Mouse (Mus musculus) right cerebral cortex, postnatal 4 days (tissue): ENCODE measurements around the gene Cct4.

Experiments used
- DNase-seq: peaks from one replicate; pipeline ENCODE4 v3.0.0-alpha.2; 2022

Gene Cct4

GRCm38 (mm10) chr11:23047663-23048582, 57.6 kb downstream of the Cct4 start:
- DNase-seq, result no peak

- DNase-seq, result no peak
Measured at GRCm38 (mm10) chr11:23049642-23050041, 59.3 kb downstream of the Cct4 start.

GRCm38 (mm10) chr11:23052353-23052752, 62.0 kb downstream of the Cct4 start:
- no peak for DNase-seq
